Mouse (Mus musculus) brain, embryonic 18.5 days (tissue): Measurements from ENCODE around the gene Lhx5.

Source experiments
- DNase-seq: peaks from one replicate; pipeline ENCODE4 v3.0.0-alpha.2; 2012; ENCODE audit warnings: low read depth, low spot score

Lhx5 gene

GRCm38 (mm10) chr5:120465062-120465461 is 33.6 kb downstream of the Lhx5 start:
- DNase-seq, result no peak

GRCm38 (mm10) chr5:120465860-120466259 is 34.4 kb downstream of the Lhx5 start:
- DNase-seq, result no peak

- DNase-seq, result no peak
Measured at GRCm38 (mm10) chr5:120467026-120467425, 35.5 kb downstream of the Lhx5 start.

GRCm38 (mm10) chr5:120468336-120468735 is 36.8 kb downstream of the Lhx5 start:
- no peak for DNase-seq

- no peak for DNase-seq
Measured at GRCm38 (mm10) chr5:120468830-120469229, 37.3 kb downstream of the Lhx5 start.

GRCm38 (mm10) chr5:120471538-120471937 is 40.0 kb downstream of the Lhx5 start:
- no peak for DNase-seq

- no peak for DNase-seq
Measured at GRCm38 (mm10) chr5:120472770-120473169, 41.3 kb downstream of the Lhx5 start, which contains the start of gene Sdsl. Sdsl (minus strand) TSS chr5:120472810.

- no peak for DNase-seq
Measured at GRCm38 (mm10) chr5:120473361-120473760, 41.9 kb downstream of the Lhx5 start.

GRCm38 (mm10) chr5:120475861-120476260 is 44.4 kb downstream of the Lhx5 start:
- no peak for DNase-seq

GRCm38 (mm10) chr5:120476296-120476695 is 44.8 kb downstream of the Lhx5 start, which contains the start of gene Sds:
Sds (plus strand) TSS chr5:120476526.
- DNase-seq, result no peak

GRCm38 (mm10) chr5:120477993-120478392 is 46.5 kb downstream of the Lhx5 start:
- no peak for DNase-seq

- no peak for DNase-seq
Measured at GRCm38 (mm10) chr5:120479538-120479937, 48.0 kb downstream of the Lhx5 start.

- no peak for DNase-seq
Measured at GRCm38 (mm10) chr5:120481205-120481604, 49.7 kb downstream of the Lhx5 start.

GRCm38 (mm10) chr5:120483399-120483798 is 51.9 kb downstream of the Lhx5 start:
- no peak for DNase-seq

GRCm38 (mm10) chr5:120487844-120488243 is 56.3 kb downstream of the Lhx5 start:
- no peak for DNase-seq

GRCm38 (mm10) chr5:120490679-120491192 is 59.2 kb downstream of the Lhx5 start:
- no peak for DNase-seq
